ENCODE assay signal across 13 mouse cellular contexts in the genomic region with DNA sequence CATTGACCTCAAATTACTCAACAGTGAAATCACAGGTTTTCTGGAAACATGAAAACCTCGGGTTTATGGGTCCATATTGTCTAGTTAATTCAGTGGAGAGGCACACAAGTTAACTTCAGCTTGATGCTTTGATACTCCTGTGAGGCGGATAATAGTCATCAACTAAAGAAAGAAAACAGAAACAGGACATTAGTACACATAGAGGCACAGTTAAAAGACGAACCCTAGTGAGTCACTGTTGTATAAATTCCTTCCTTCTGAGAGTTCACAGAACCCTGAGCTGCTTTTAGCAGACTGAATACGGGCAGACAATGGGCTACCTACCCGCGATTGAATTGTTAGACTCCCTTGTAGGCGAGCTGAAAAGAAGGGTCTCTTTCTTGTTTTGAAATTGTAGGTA.
"Had no signal": no experiment of that assay in that cellular context is flagged by ENCODE, and none has a peak within 500 bp of the region (broad histone marks: within the 10 kb centered on the region; RNA-seq: fewer than 3 reads in every experiment).

No protein-coding gene starts in this region.

- H3K4me1 ChIP-seq: liver, embryonic 13.5 days had no signal

- H3K9me3 ChIP-seq: limb, embryonic 15.5 days; liver, embryonic 13.5 days; lung, embryonic 15.5 days; midbrain, embryonic 12.5 days had no signal

- H3K9ac ChIP-seq: limb, embryonic 15.5 days; liver, embryonic 13.5 days; liver, postnatal 0 days; lung, embryonic 15.5 days; midbrain, embryonic 12.5 days had no signal

- H3K4me2 ChIP-seq: limb, embryonic 15.5 days; liver, embryonic 13.5 days; lung, embryonic 15.5 days; midbrain, embryonic 12.5 days had no signal

- DNase-seq: kidney, adult 9 months; kidney, postnatal 14 days; liver, embryonic 13.5 days; liver, postnatal 0 days; lung, postnatal 14 days; right cerebral cortex, adult 18-20 months; right cerebral cortex, postnatal 25 days; spleen, adult 18-20 months; thymus, postnatal 4 days had no signal

- H3K27ac ChIP-seq: limb, embryonic 15.5 days; liver, embryonic 13.5 days; lung, embryonic 15.5 days; midbrain, embryonic 12.5 days had no signal

- ATAC-seq: liver, postnatal 0 days; midbrain, embryonic 16.5 days had no signal

- H3K36me3 ChIP-seq: limb, embryonic 15.5 days; liver, embryonic 13.5 days; lung, embryonic 15.5 days; midbrain, embryonic 12.5 days had no signal

- H3K27me3 ChIP-seq: limb, embryonic 15.5 days; liver, embryonic 13.5 days; lung, embryonic 15.5 days had no signal

- H3K4me3 ChIP-seq: limb, embryonic 15.5 days; liver, embryonic 13.5 days; lung, embryonic 15.5 days; midbrain, embryonic 12.5 days had no signal
